Mouse (Mus musculus) midbrain, embryonic 16.5 days (tissue): ENCODE data around the gene Gm4869. TPM values are rescaled to one million over a fixed set of nuclear protein-coding genes. Genes with fewer than 3 reads are reported as not detected.
"Not testable (repeated sequence)": the region's sequence is repeated elsewhere in the genome, so short reads cannot be mapped to it uniquely, and the experiment has no call there.

Source experiments
- ATAC-seq: fragments of 200-750 bp; cut with Nextera tagmentation; 2 replicates; pipeline ENCODE4 v1.8.0; 2017; ENCODE audit warnings: moderate TSS enrichment
- H3K27ac ChIP-seq: fragments of 300-500 bp; sonication (generic); 2 replicates; pipeline ENCODE4 v1.5.1; 2014; ENCODE audit warnings: mild to moderate bottlenecking, low read length, mixed read lengths
- H3K27me3 ChIP-seq: fragments of 300-500 bp; sonication (generic); 2 replicates; pipeline ENCODE4 v1.6.1; 2014; ENCODE audit warnings: low read depth, low read length, mixed read lengths; ENCODE audit not compliant: control insufficient read depth, insufficient read depth
- H3K36me3 ChIP-seq: fragments of 300-500 bp; sonication (generic); 2 replicates; pipeline ENCODE4 v1.6.1; 2014; ENCODE audit warnings: mild to moderate bottlenecking, low read length, moderate library complexity, mixed read lengths; ENCODE audit not compliant: control insufficient read depth, insufficient read depth
- H3K4me1 ChIP-seq: fragments of 300-500 bp; sonication (generic); 2 replicates; pipeline ENCODE4 v1.6.1; 2014; ENCODE audit warnings: mild to moderate bottlenecking, low read length, mixed read lengths; ENCODE audit not compliant: control insufficient read depth, insufficient read depth
- H3K4me2 ChIP-seq: fragments of 300-500 bp; sonication (generic); 2 replicates; pipeline ENCODE4 v1.6.1; 2014; ENCODE audit warnings: mild to moderate bottlenecking, low read length, mixed read lengths
- H3K4me3 ChIP-seq: fragments of 300-500 bp; sonication (generic); 2 replicates; pipeline ENCODE4 v1.5.1; 2014; ENCODE audit warnings: low read depth, mild to moderate bottlenecking, low read length, moderate library complexity, mixed read lengths
- H3K9ac ChIP-seq: fragments of 300-500 bp; sonication (generic); 2 replicates; pipeline ENCODE4 v1.6.1; 2014; ENCODE audit warnings: low read depth, low read length, mixed read lengths
- H3K9me3 ChIP-seq: fragments of 300-500 bp; sonication (generic); replicated peaks from 2 replicates; pipeline ENCODE4 v1.6.1; 2014; ENCODE audit warnings: mild to moderate bottlenecking, low read length, mixed read lengths; ENCODE audit not compliant: control insufficient read depth, poor library complexity, severe bottlenecking
- WGBS: fragments of 180-500 bp; shearing (Covaris S2); extraction: QIAGEN DNeasy Blood & Tissue Kit; methylation state at CpG from one replicate; pipeline ENCODE4 v1.1.7; 2014; 5-methylcytosine and 5-hydroxymethylcytosine counted together
- polyA plus RNA-seq: library from polyadenylated mRNA; unstranded; fragments of >200 nt; fragmentation: Nextera tagmentation; extraction: Ambion mirVana; gene quantifications from 2 replicates; pipeline ENCODE4 v1.2.1, GENCODE M21; 2015

Gm4869 gene
- polyA plus RNA-seq, 1 experiment from 2014 or later: not detected

- WGBS: under 1% methylated on average over 65 of the region's 65 CpGs
- ATAC-seq: peak; percentile 95
- Histone ChIP-seq H3K4me3 (peak within 1 kb of the TSS; percentile 100), H3K4me1 (peaks cover 25% of the 10 kb centered on the region), H3K9me3 (no peaks in the 10 kb centered on the region), H3K9ac (peak within 1 kb of the TSS; percentile 96), H3K36me3 (no peaks in the 10 kb centered on the region), H3K4me2 (peak within 1 kb of the TSS; percentile 88), H3K27me3 (no peaks in the 10 kb centered on the region), H3K27ac (peak within 1 kb of the TSS; percentile 93)
These were observed 26.7 kb upstream of the Gm4869 start, which contains the start of gene Eif3b for GRCm38 (mm10) chr5:140418489-140419441. Eif3b (plus strand) TSS chr5:140419328.

GRCm38 (mm10) chr5:140419442-140420080, 25.9 kb upstream of the Gm4869 start:
- Histone ChIP-seq H3K4me1 (peaks cover 25% of the 10 kb centered on the region), H3K4me3 (peak overlapping the region; percentile 100), H3K9me3 (no peaks in the 10 kb centered on the region), H3K27ac (peak overlapping the region; percentile 93), H3K36me3 (no peaks in the 10 kb centered on the region), H3K9ac (peak overlapping the region; percentile 96), H3K4me2 (peak overlapping the region; percentile 88), H3K27me3 (no peaks in the 10 kb centered on the region)
- WGBS: under 1% methylated on average over 62 of the region's 62 CpGs
- ATAC-seq: peak; percentile 16

- H3K4me3 ChIP-seq: peak overlapping the region; percentile 100
- H3K27ac ChIP-seq: no peak overlapping the region
- H3K4me2 ChIP-seq: peak overlapping the region; percentile 88
- peak overlapping the region; percentile 96; the same call in 1 of the 2 replicates for H3K9ac ChIP-seq
- 69% methylated on average over 4 of the region's 4 CpGs for WGBS
- peaks cover 25% of the 10 kb centered on the region for H3K4me1 ChIP-seq
- no peaks in the 10 kb centered on the region for H3K36me3 ChIP-seq
- H3K27me3 ChIP-seq: no peaks in the 10 kb centered on the region
- H3K9me3 ChIP-seq: no peaks in the 10 kb centered on the region
- no peak for ATAC-seq
These were observed 24.8 kb upstream of the Gm4869 start for GRCm38 (mm10) chr5:140420616-140421015.

- Histone ChIP-seq H3K4me3 (no peak overlapping the region), H3K36me3 (peaks cover 24% of the 10 kb centered on the region), H3K9me3 (no peaks in the 10 kb centered on the region), H3K4me2 (no peak overlapping the region), H3K9ac (no peak overlapping the region), H3K27me3 (no peaks in the 10 kb centered on the region), H3K27ac (no peak overlapping the region), H3K4me1 (peaks cover 18% of the 10 kb centered on the region)
- 91% methylated on average over 17 of the region's 17 CpGs for WGBS
- ATAC-seq: no peak
These were observed 20.2 kb upstream of the Gm4869 start for GRCm38 (mm10) chr5:140425016-140425783.

- not testable (repeated sequence) for H3K27ac ChIP-seq, H3K4me3 ChIP-seq, H3K9me3 ChIP-seq, H3K27me3 ChIP-seq, ATAC-seq, H3K9ac ChIP-seq, H3K4me2 ChIP-seq, H3K4me1 ChIP-seq
- WGBS: 94% methylated on average over 2 of the region's 6 CpGs
- peaks cover 56% of the 10 kb centered on the region for H3K36me3 ChIP-seq
These were observed 6.3 kb upstream of the Gm4869 start for GRCm38 (mm10) chr5:140439117-140439516.

- no peaks in the 10 kb centered on the region for H3K9me3 ChIP-seq
- no peaks in the 10 kb centered on the region for H3K4me1 ChIP-seq
- H3K27me3 ChIP-seq: no peaks in the 10 kb centered on the region
- H3K9ac ChIP-seq: no peak overlapping the region
- H3K27ac ChIP-seq: no peak overlapping the region
- peaks cover 49% of the 10 kb centered on the region for H3K36me3 ChIP-seq
- no peak overlapping the region for H3K4me2 ChIP-seq
- 92% methylated on average over 3 of the region's 3 CpGs for WGBS
- H3K4me3 ChIP-seq: no peak overlapping the region
- no peak for ATAC-seq
These were observed 4.0 kb upstream of the Gm4869 start for GRCm38 (mm10) chr5:140441406-140441805.

GRCm38 (mm10) chr5:140444012-140444411, 1.4 kb upstream of the Gm4869 start:
- Histone ChIP-seq H3K27me3 (no peaks in the 10 kb centered on the region), H3K27ac (no peak overlapping the region), H3K9ac (no peak overlapping the region), H3K36me3 (peaks cover 31% of the 10 kb centered on the region), H3K4me2 (no peak overlapping the region), H3K4me1 (no peaks in the 10 kb centered on the region), H3K9me3 (no peaks in the 10 kb centered on the region), H3K4me3 (no peak overlapping the region)
- no peak for ATAC-seq
- 89% methylated on average over 4 of the region's 4 CpGs for WGBS

GRCm38 (mm10) chr5:140446054-140446453, 609 bp downstream of the Gm4869 start:
- Histone ChIP-seq H3K4me3 (no peak overlapping the region), H3K4me1 (no peaks in the 10 kb centered on the region), H3K27me3 (no peaks in the 10 kb centered on the region), H3K27ac (no peak overlapping the region), H3K4me2 (no peak overlapping the region), H3K9ac (no peak overlapping the region), H3K9me3 (no peaks in the 10 kb centered on the region), H3K36me3 (peaks cover 21% of the 10 kb centered on the region)
- WGBS: 80% methylated on average over 7 of the region's 7 CpGs
- ATAC-seq: no peak
